25 mouse cellular contexts compared by ENCODE assay signal in the genomic region with DNA sequence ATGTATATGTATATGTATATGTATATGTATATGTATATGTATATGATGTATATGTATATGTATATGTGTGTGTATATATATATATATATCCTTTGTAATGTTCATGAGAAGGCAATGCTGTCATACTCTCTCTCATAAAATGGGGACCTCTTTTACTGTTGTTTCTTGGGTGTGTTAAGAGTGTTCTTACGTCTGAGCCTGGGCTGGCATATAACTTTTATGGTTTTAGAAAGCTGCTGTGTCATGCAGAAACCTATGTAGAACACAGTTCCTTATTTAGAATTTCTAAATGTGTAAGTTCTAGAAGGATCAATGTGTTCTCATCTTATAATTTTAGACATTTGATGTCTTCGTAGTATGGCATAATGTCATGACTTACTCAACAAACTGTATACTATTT. TPM values are rescaled to one million over a fixed set of nuclear protein-coding genes. Genes with fewer than 3 reads are reported as not detected.
DNase-seq lines count a peak whose midpoint lies in the region; ATAC-seq and TF ChIP-seq lines count a peak whose summit lies in the region.
"Had no signal": no experiment of that assay in that cellular context is flagged by ENCODE, and none has a peak within 500 bp of the region (broad histone marks: within the 10 kb centered on the region; RNA-seq: fewer than 3 reads in every experiment).

No protein-coding gene starts in this region.

- H3K4me3 ChIP-seq in intestine, postnatal 0 days (ENCODE audit: low read depth, low read length): no peak overlapping the region
- no peak overlapping the region for H3K4me3 ChIP-seq in intestine, embryonic 15.5 days (replicated peaks)
- H3K4me3 ChIP-seq: embryonic facial prominence, embryonic 10.5 days; embryonic facial prominence, embryonic 12.5 days; forebrain, embryonic 13.5 days; forebrain, embryonic 15.5 days had no signal

- H3K9ac ChIP-seq in intestine, postnatal 0 days (ENCODE audit: low read depth, low read length): no peak overlapping the region
- H3K9ac ChIP-seq in intestine, embryonic 15.5 days: no peak overlapping the region
- H3K9ac ChIP-seq: embryonic facial prominence, embryonic 12.5 days; forebrain, embryonic 13.5 days; forebrain, embryonic 15.5 days; forebrain, postnatal 0 days had no signal

- peaks cover 9% of the 10 kb centered on the region; the same call in 1 of the 2 replicates for H3K27me3 ChIP-seq in intestine, postnatal 0 days (replicated peaks; ENCODE audit: control insufficient read depth, insufficient read depth, low read length)
- H3K27me3 ChIP-seq in intestine, embryonic 15.5 days (replicated peaks): peaks cover 10% of the 10 kb centered on the region
- H3K27me3 ChIP-seq: forebrain, embryonic 15.5 days; Patski had no signal

- no peaks in the 10 kb centered on the region for H3K9me3 ChIP-seq in intestine, postnatal 0 days (ENCODE audit: control insufficient read depth)
- H3K9me3 ChIP-seq in intestine, embryonic 15.5 days: no peaks in the 10 kb centered on the region
- H3K9me3 ChIP-seq: embryonic facial prominence, embryonic 10.5 days; embryonic facial prominence, embryonic 12.5 days; forebrain, embryonic 13.5 days; forebrain, embryonic 15.5 days had no signal

- no peak overlapping the region for H3K27ac ChIP-seq in intestine, postnatal 0 days (ENCODE audit: low read depth, low read length)
- H3K27ac ChIP-seq in intestine, embryonic 15.5 days: no peak overlapping the region
- H3K27ac ChIP-seq: embryonic facial prominence, embryonic 10.5 days; embryonic facial prominence, embryonic 12.5 days; forebrain, embryonic 13.5 days; forebrain, embryonic 15.5 days had no signal

- peak; percentile 68; the same call in 1 of the 2 replicates for ATAC-seq in intestine, postnatal 0 days
- no peak for ATAC-seq in intestine, embryonic 15.5 days
- ATAC-seq in megakaryocyte, adult 5-6 weeks (ENCODE audit: poor library complexity, severe bottlenecking): peak; percentile 58; the same call in 1 of the 2 replicates
- ATAC-seq: activated CD4-positive, CD25-positive, alpha-beta regulatory T cell, adult 4 months; forebrain, embryonic 13.5 days; forebrain, embryonic 15.5 days; forebrain, postnatal 0 days; Patski had no signal

- H3K4me2 ChIP-seq in intestine, postnatal 0 days (replicated peaks; ENCODE audit: low read depth): no peak overlapping the region
- no peak overlapping the region for H3K4me2 ChIP-seq in intestine, embryonic 15.5 days (replicated peaks)
- H3K4me2 ChIP-seq: embryonic facial prominence, embryonic 12.5 days; forebrain, embryonic 13.5 days; forebrain, embryonic 15.5 days had no signal

- WGBS in intestine, postnatal 0 days: 54% methylated on average over 2 of the region's 2 CpGs
- 80% methylated on average over 2 of the region's 2 CpGs for whole genome bisulfite sequencing in intestine, embryonic 15.5 days

- H3K36me3 ChIP-seq in intestine, postnatal 0 days (ENCODE audit: control insufficient read depth, insufficient read depth): no peaks in the 10 kb centered on the region
- no peaks in the 10 kb centered on the region for H3K36me3 ChIP-seq in intestine, embryonic 15.5 days
- H3K36me3 ChIP-seq: embryonic facial prominence, embryonic 10.5 days; embryonic facial prominence, embryonic 12.5 days; forebrain, embryonic 15.5 days had no signal

- peaks cover 4% of the 10 kb centered on the region for H3K4me1 ChIP-seq in intestine, postnatal 0 days (replicated peaks; ENCODE audit: control insufficient read depth, insufficient read depth, low read length)
- H3K4me1 ChIP-seq in intestine, embryonic 15.5 days (replicated peaks): peaks cover 18% of the 10 kb centered on the region

- TF ChIP-seq CTCF in intestine, postnatal 0 days (IDR thresholded peaks at IDR 0.05; ENCODE audit: low read depth): no peak

- DNase-seq in right cerebral cortex, postnatal 36 days (ENCODE audit: low spot score in 2 of 2): no peak
- DNase-seq in left cerebral cortex, adult 18-20 months (ENCODE audit: low spot score in 2 of 2): no peak
- DNase-seq: adrenal gland, adult 8-10 months; adrenal gland, postnatal 14 days; adrenal gland, postnatal 36 days; B cell, adult 2 months; cerebellum, adult 11-12 months; cerebellum, adult 2 months; cerebellum, adult 9-10 months; cerebellum, postnatal 10 days; cerebellum, postnatal 25 days; forebrain, postnatal 0 days had no signal

RNA-seq across cellular contexts. Expression of gene Cxcl5, which starts 1.7 kb away (rescaled TPM):
- polyA plus RNA-seq in intestine, postnatal 0 days (2015; fragmentation: Nextera tagmentation; extraction: Ambion mirVana): 0.96 and 1.2 TPM in 2 replicates
- 0.24 and 0.38 TPM in 2 replicates for polyA plus RNA-seq in intestine, embryonic 15.5 days (2015; fragmentation: Nextera tagmentation; extraction: Ambion mirVana)
- not detected in 2 replicates for total RNA-seq in megakaryocyte, adult 5-6 weeks (2015)
- not detected in 2 replicates for total RNA-seq in megakaryocyte, adult 5-6 weeks (2017)
- total RNA-seq in left cerebral cortex, adult 18-20 months (2021): under 1 TPM; 0.23 to 0.42 TPM
- total RNA-seq: adrenal gland, adult 18-20 months; adrenal gland, adult 8-10 months; adrenal gland, postnatal 14 days; adrenal gland, postnatal 36 days had no signal
- polyA plus RNA-seq: activated CD4-positive, CD25-positive, alpha-beta regulatory T cell, adult 4 months; forebrain, embryonic 11.5 days; forebrain, embryonic 13.5 days had no signal

RNA-seq across cellular contexts. Expression of gene Ppbp, which starts 7.5 kb away (rescaled TPM):
- 0.33 and 0.56 TPM in 2 replicates for polyA plus RNA-seq in intestine, postnatal 0 days (2015; fragmentation: Nextera tagmentation; extraction: Ambion mirVana)
- polyA plus RNA-seq in intestine, embryonic 15.5 days (2015; fragmentation: Nextera tagmentation; extraction: Ambion mirVana): 2.6 and 2.7 TPM in 2 replicates
- 0.56 and 0.64 TPM in 2 replicates for total RNA-seq in megakaryocyte, adult 5-6 weeks (2015)
- total RNA-seq in megakaryocyte, adult 5-6 weeks (2017): 0.26 TPM in 1 of 2 replicates, not detected in the other
- total RNA-seq in left cerebral cortex, adult 18-20 months (2021): under 1 TPM; 0.46 to 0.63 TPM
- polyA plus RNA-seq: activated CD4-positive, CD25-positive, alpha-beta regulatory T cell, adult 4 months had no signal

RNA-seq across cellular contexts. Expression of gene Pf4, which starts 11.4 kb away (rescaled TPM):
- 58.0 and 64.6 TPM in 2 replicates for polyA plus RNA-seq in intestine, postnatal 0 days (2015; fragmentation: Nextera tagmentation; extraction: Ambion mirVana)
- 51.4 and 52.3 TPM in 2 replicates for polyA plus RNA-seq in intestine, embryonic 15.5 days (2015; fragmentation: Nextera tagmentation; extraction: Ambion mirVana)
- total RNA-seq in megakaryocyte, adult 5-6 weeks (2015): 1.5 and 6.3 TPM in 2 replicates
- 0.99 TPM in 1 of 2 replicates, not detected in the other for total RNA-seq in megakaryocyte, adult 5-6 weeks (2017)
- total RNA-seq in left cerebral cortex, adult 18-20 months (2021): 1 to 10 TPM; 4.4 to 5.0 TPM
- total RNA-seq: ES-E14 had no signal
- polyA plus RNA-seq: activated CD4-positive, CD25-positive, alpha-beta regulatory T cell, adult 4 months; Patski had no signal

RNA-seq across cellular contexts. Expression of gene Cxcl3, which starts 25.1 kb away (rescaled TPM):
- polyA plus RNA-seq in intestine, postnatal 0 days (2015; fragmentation: Nextera tagmentation; extraction: Ambion mirVana): not detected in 2 replicates
- 0.14 TPM in 1 of 2 replicates, not detected in the other for polyA plus RNA-seq in intestine, embryonic 15.5 days (2015; fragmentation: Nextera tagmentation; extraction: Ambion mirVana)
- total RNA-seq in megakaryocyte, adult 5-6 weeks (2015): not detected in 2 replicates
- total RNA-seq in megakaryocyte, adult 5-6 weeks (2017): not detected in 2 replicates
- total RNA-seq in left cerebral cortex, adult 18-20 months (2021): not detected
- total RNA-seq: adrenal gland, adult 18-20 months; adrenal gland, adult 8-10 months; adrenal gland, postnatal 14 days; adrenal gland, postnatal 36 days; ES-E14; forebrain, postnatal 0 days had no signal
- polyA plus RNA-seq: activated CD4-positive, CD25-positive, alpha-beta regulatory T cell, adult 4 months; cerebellum, adult 2 months; cortical plate, adult 2 months; forebrain, embryonic 11.5 days; forebrain, embryonic 13.5 days; forebrain, embryonic 15.5 days; forebrain, postnatal 0 days; Patski had no signal

RNA-seq across cellular contexts. Expression of gene Cxcl15, which starts 33.5 kb away (rescaled TPM):
- 0.56 and 0.69 TPM in 2 replicates for polyA plus RNA-seq in intestine, postnatal 0 days (2015; fragmentation: Nextera tagmentation; extraction: Ambion mirVana)
- polyA plus RNA-seq in intestine, embryonic 15.5 days (2015; fragmentation: Nextera tagmentation; extraction: Ambion mirVana): 0.18 and 0.19 TPM in 2 replicates
- not detected in 2 replicates for total RNA-seq in megakaryocyte, adult 5-6 weeks (2015)
- not detected in 2 replicates for total RNA-seq in megakaryocyte, adult 5-6 weeks (2017)
- total RNA-seq in left cerebral cortex, adult 18-20 months (2021): not detected
- total RNA-seq: adrenal gland, adult 18-20 months; adrenal gland, adult 8-10 months; adrenal gland, postnatal 14 days; adrenal gland, postnatal 36 days; ES-E14; forebrain, postnatal 0 days had no signal
- polyA plus RNA-seq: activated CD4-positive, CD25-positive, alpha-beta regulatory T cell, adult 4 months; cerebellum, adult 2 months; cortical plate, adult 2 months; embryonic facial prominence, embryonic 10.5 days; forebrain, embryonic 11.5 days; forebrain, embryonic 13.5 days; forebrain, embryonic 15.5 days; forebrain, postnatal 0 days had no signal
